Mouse (Mus musculus) forebrain, embryonic 13.5 days (tissue): ENCODE measurements around the gene Lrmda. TPM values are rescaled to one million over a fixed set of nuclear protein-coding genes. Genes with fewer than 3 reads are reported as not detected.

Source experiments
- ATAC-seq: fragments of 200-750 bp; cut with Nextera tagmentation; 2 replicates; pipeline ENCODE4 v1.8.0; 2017
- H3K27ac ChIP-seq: fragments of 300-500 bp; sonication (generic); 2 replicates; pipeline ENCODE4 v1.5.1; 2015; ENCODE audit warnings: inconsistent platforms, mild to moderate bottlenecking, moderate library complexity
- H3K27me3 ChIP-seq: fragments of 300-500 bp; sonication (generic); 2 replicates; pipeline ENCODE4 v1.6.1; 2015; ENCODE audit warnings: mild to moderate bottlenecking, inconsistent platforms
- H3K36me3 ChIP-seq: fragments of 300-500 bp; sonication (generic); 2 replicates; pipeline ENCODE4 v1.6.1; 2015; ENCODE audit warnings: mild to moderate bottlenecking, inconsistent platforms; ENCODE audit not compliant: poor library complexity, severe bottlenecking
- H3K4me1 ChIP-seq: fragments of 300-500 bp; sonication (generic); 2 replicates; pipeline ENCODE4 v1.6.1; 2015; ENCODE audit warnings: inconsistent platforms
- H3K4me2 ChIP-seq: fragments of 300-500 bp; sonication (generic); 2 replicates; pipeline ENCODE4 v1.6.1; 2015; ENCODE audit warnings: inconsistent platforms, mild to moderate bottlenecking, moderate library complexity
- H3K4me3 ChIP-seq: fragments of 300-500 bp; sonication (generic); 2 replicates; pipeline ENCODE4 v1.5.1; 2015; ENCODE audit warnings: mild to moderate bottlenecking, inconsistent platforms
- H3K9ac ChIP-seq: fragments of 300-500 bp; sonication (generic); 2 replicates; pipeline ENCODE4 v1.6.1; 2015; ENCODE audit warnings: mild to moderate bottlenecking, inconsistent platforms
- H3K9me3 ChIP-seq: fragments of 300-500 bp; sonication (generic); replicated peaks from 2 replicates; pipeline ENCODE4 v1.6.1; 2016; ENCODE audit warnings: inconsistent platforms
- WGBS: fragments of 180-500 bp; shearing (Covaris S2); methylation state at CpG from one replicate; pipeline ENCODE4 v1.1.7; 2015; 5-methylcytosine and 5-hydroxymethylcytosine counted together
- polyA plus RNA-seq: library from polyadenylated mRNA; unstranded; fragments of >200 nt; fragmentation: Nextera tagmentation; extraction: Ambion mirVana; gene quantifications from 2 replicates; pipeline ENCODE4 v1.2.1, GENCODE M21; 2015

Gene Lrmda
- polyA plus RNA-seq, 1 experiment from 2014 or later = not detected

- Histone ChIP-seq H3K9ac (no peak overlapping the region), H3K4me3 (no peak overlapping the region), H3K36me3 (no peaks in the 10 kb centered on the region), H3K4me1 (peaks cover 10% of the 10 kb centered on the region; the same call in 1 of the 2 replicates), H3K9me3 (no peaks in the 10 kb centered on the region), H3K4me2 (no peak overlapping the region), H3K27me3 (peaks cover 63% of the 10 kb centered on the region), H3K27ac (no peak overlapping the region)
- ATAC-seq = peak; percentile 69; the same call in 1 of the 2 replicates
- WGBS = 28% methylated on average over 7 of the region's 7 CpGs
Measured at GRCm38 (mm10) chr14:22425018-22425534, 405.6 kb downstream of the Lrmda start.

DNA sequence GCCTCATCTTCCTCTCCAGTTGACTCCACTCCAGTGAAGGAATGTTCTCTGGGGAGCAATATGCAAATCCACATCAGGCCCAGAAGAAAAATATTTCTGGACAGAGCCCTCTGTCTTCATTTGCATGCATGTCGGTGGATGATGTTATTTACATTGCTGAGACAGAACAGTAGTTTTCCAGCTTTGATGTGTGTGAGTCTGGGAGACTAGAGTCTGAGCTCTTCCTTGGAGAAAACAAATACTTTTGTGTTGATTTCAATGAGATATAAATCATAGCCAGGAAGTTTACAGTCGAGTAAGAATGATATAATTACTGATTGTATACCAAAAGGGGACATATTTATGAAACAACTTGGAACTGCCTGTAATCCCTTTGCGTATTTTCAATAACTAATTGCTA, 415.9 kb downstream of the Lrmda start:
- 62% methylated on average over 3 of the region's 3 CpGs for WGBS
- Histone ChIP-seq H3K36me3 (no peaks in the 10 kb centered on the region), H3K9me3 (no peaks in the 10 kb centered on the region), H3K27me3 (peaks cover 83% of the 10 kb centered on the region), H3K4me1 (peaks cover 10% of the 10 kb centered on the region), H3K27ac (no peak overlapping the region), H3K4me3 (no peak overlapping the region), H3K4me2 (no peak overlapping the region), H3K9ac (no peak overlapping the region)
- ATAC-seq = no peak

GRCm38 (mm10) chr14:22435860-22436377, 416.4 kb downstream of the Lrmda start:
- Histone ChIP-seq H3K4me2 (no peak overlapping the region), H3K9me3 (no peaks in the 10 kb centered on the region), H3K27me3 (peaks cover 79% of the 10 kb centered on the region), H3K36me3 (no peaks in the 10 kb centered on the region), H3K27ac (no peak overlapping the region), H3K4me3 (no peak overlapping the region), H3K9ac (no peak overlapping the region), H3K4me1 (peaks cover 15% of the 10 kb centered on the region)
- ATAC-seq = no peak
- 42% methylated on average over 4 of the region's 4 CpGs for WGBS

DNA sequence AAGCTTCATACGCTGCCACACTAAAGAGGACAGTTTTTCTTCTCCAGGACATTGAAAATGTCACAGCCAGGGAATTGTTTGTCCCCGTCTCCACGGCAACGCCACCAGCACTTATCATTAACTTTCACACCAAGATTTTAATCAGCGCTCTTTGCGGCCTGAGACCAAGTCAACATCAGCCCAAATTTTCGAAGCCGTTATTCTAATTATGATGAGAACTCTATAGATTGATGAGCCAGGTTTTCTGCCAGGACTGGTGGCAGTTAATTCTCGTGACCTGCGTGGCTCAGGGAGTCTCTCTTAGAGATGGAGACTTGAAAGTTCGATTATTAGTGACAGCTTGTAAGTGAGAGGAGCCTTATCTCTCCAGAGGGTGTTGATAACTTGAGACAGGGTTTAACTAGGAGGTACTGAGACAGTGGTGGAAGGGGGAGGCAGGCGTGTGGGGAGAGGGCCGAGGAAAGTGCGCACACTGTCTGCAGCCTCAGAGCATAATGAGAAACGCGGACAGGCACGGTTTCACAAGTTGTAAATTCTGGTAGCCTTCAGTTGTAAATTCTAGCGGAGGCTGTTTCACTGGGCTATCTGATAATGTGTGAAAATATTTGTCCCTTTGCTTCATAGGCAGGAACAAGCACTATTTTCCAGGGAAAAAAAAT, 421.0 kb downstream of the Lrmda start:
- Histone ChIP-seq H3K4me2 (peak overlapping the region; percentile 14), H3K9ac (no peak overlapping the region), H3K27me3 (peaks cover 78% of the 10 kb centered on the region), H3K36me3 (no peaks in the 10 kb centered on the region), H3K9me3 (no peaks in the 10 kb centered on the region), H3K27ac (no peak overlapping the region), H3K4me1 (peaks cover 38% of the 10 kb centered on the region), H3K4me3 (no peak overlapping the region)
- ATAC-seq = no peak
- WGBS = 17% methylated on average over 18 of the region's 18 CpGs

DNA sequence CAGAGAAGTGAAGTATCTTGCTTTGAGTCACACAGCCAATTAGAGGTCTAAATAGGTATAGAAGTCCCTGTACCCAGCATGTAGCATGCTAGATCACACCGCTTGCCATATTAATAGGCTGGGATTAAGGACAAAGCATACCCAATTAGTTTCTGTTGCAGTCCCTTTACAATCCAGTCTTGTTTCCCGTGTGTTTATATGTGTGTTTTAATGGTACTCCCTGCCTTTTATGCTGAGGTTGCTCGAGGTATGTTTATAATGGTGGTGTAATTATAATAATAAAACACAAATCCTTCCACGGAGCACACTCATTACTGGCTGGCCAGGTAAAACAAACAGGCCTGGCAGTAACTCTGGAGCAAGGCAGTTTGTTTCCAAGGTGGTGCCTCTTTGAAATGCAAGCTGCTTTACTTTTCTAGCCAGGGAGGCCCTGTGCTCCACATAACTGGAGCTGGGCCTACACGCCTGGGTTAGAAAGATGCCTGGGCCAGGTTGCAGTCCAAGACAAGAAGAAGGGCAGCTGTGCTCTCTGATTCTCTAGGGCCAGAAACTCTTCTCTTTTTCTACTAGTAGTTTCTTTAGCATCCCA, 422.4 kb downstream of the Lrmda start:
- Histone ChIP-seq H3K4me1 (peaks cover 38% of the 10 kb centered on the region), H3K27me3 (peaks cover 74% of the 10 kb centered on the region), H3K4me2 (no peak overlapping the region), H3K36me3 (no peaks in the 10 kb centered on the region), H3K9ac (no peak overlapping the region), H3K27ac (0 out of 2 replicates have a peak overlapping the region, but pooled peaks have one; percentile 21), H3K4me3 (no peak overlapping the region), H3K9me3 (no peaks in the 10 kb centered on the region)
- 22% methylated on average over 5 of the region's 5 CpGs for WGBS
- peak; percentile 41; the same call in 1 of the 2 replicates for ATAC-seq

DNA sequence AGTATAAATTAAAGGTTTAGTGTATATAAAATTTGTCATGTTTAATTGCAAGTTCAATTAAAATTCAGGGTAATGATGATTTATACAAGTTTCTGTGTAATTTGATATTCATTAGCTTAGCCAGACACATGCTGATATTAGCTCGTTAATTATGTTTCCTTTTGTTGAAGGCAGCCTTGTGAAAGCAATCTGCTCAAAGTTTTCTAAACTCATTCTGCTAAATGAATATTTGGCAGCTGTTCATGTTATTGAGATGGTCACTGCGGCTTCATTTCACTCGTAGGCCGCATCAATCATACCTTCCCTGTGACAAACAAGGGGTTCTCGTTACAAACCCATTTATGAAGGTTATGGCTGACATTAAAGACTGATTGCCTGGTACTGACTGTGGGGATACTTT, 423.2 kb downstream of the Lrmda start:
- WGBS = 31% methylated on average over 5 of the region's 5 CpGs
- Histone ChIP-seq H3K27ac (no peak overlapping the region), H3K9me3 (no peaks in the 10 kb centered on the region), H3K4me1 (peaks cover 38% of the 10 kb centered on the region), H3K36me3 (no peaks in the 10 kb centered on the region), H3K9ac (no peak overlapping the region), H3K27me3 (peaks cover 71% of the 10 kb centered on the region), H3K4me3 (no peak overlapping the region), H3K4me2 (no peak overlapping the region)
- no peak for ATAC-seq

DNA sequence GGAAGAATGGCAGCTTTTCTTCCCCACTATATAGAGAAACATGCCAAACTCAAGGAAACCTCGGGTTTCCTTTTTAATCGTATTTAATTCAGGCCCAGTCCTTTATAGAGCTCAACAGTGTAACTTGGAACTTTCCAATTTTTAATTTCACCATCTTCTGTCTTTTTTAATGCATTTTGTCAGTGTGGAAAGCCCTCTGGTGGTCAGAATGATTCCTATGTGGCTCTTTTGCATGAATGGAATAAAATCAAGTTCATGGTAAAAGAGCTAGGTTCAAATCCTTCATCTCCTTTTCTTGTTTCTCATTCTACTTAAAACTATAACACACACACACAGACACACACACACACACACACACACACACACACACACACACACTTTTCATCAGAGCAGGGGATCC, 425.0 kb downstream of the Lrmda start:
- no peak for ATAC-seq
- Histone ChIP-seq H3K4me2 (no peak overlapping the region), H3K27ac (no peak overlapping the region), H3K36me3 (no peaks in the 10 kb centered on the region), H3K9me3 (no peaks in the 10 kb centered on the region), H3K4me1 (peaks cover 37% of the 10 kb centered on the region), H3K27me3 (peaks cover 61% of the 10 kb centered on the region), H3K4me3 (no peak overlapping the region), H3K9ac (no peak overlapping the region)
- WGBS = 77% methylated on average over 2 of the region's 2 CpGs

DNA sequence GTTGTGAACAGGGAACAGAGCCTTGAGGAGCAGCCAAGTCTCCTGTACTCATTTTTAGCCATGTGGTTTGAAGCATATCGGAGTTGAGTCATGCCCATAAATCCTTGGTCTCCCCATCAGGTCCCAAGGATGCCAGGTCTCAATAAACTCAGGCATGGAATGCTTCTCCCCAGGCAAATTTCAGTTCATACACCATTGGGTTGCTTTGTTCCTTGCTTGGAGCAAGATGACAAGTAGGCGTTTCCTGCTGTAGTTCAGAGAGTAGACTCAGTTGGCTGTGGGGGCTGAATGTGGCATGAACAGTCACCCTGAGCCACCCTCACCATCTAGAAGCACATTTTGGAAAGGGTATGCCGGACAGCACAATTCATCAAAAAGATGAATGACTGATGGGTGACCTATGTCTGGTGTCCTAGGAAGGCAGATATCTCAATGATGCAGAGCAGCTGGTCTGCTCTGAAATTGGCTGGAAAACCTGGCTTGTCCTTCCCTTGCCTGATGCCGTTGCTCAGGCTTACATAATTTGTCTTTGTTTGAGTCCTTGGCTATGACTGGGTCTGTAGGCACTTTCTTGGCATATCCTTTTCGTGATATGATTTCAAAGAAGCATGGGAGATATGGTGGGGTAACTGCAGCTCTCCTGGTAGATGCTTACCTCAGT, 425.8 kb downstream of the Lrmda start:
- ATAC-seq = no peak
- WGBS = 90% methylated on average over 5 of the region's 5 CpGs

DNA sequence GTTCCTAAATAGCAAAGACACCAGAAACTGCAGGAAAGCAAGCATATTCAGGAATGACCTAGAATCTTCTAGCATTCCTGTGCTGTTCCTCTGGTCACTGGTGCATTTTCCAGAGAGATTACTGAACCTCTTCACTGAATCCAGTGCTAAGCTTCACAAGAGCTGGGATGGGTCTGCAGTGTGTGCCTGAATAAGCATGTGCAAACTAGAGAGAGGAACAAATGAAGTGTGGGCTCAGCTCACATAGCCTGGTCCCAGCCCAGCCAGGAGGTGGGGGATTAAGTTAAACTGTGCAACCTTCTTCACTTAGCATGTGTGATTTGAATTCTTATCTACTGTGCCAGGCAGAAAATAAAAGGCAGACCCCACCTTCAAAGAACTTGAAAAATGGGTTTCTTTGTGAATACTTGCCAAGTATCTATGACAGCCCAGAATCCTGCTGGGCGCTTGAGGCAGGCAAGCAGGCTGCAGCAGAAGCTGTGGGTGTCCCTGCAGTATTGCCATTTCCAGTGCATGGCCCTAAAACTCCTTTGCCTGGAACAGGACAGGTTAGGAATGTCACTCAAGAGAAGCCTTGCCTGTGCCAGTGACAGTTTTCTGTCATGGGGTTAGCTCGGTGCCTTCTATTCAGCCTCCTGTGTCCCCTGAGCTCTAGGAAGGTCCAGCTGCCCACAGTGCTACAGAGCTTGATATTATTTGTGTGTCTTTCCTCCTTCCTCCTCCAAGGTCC, 426.5 kb downstream of the Lrmda start:
- H3K27me3 ChIP-seq = peaks cover 64% of the 10 kb centered on the region
- H3K4me3 ChIP-seq = no peak overlapping the region
- 86% methylated on average over 2 of the region's 2 CpGs for WGBS
- no peaks in the 10 kb centered on the region for H3K36me3 ChIP-seq
- no peaks in the 10 kb centered on the region for H3K9me3 ChIP-seq
- ATAC-seq = no peak
- H3K4me1 ChIP-seq = peaks cover 23% of the 10 kb centered on the region
- H3K4me2 ChIP-seq = no peak overlapping the region
- no peak overlapping the region for H3K27ac ChIP-seq
- no peak overlapping the region for H3K9ac ChIP-seq

More for the DNA sequence above, 425.8 kb downstream of the Lrmda start:
- Histone ChIP-seq H3K27ac (no peak overlapping the region), H3K4me1 (peaks cover 30% of the 10 kb centered on the region), H3K9me3 (no peaks in the 10 kb centered on the region), H3K27me3 (peaks cover 58% of the 10 kb centered on the region), H3K4me2 (no peak overlapping the region), H3K9ac (no peak overlapping the region), H3K36me3 (no peaks in the 10 kb centered on the region), H3K4me3 (no peak overlapping the region)

- Histone ChIP-seq H3K9me3 (no peaks in the 10 kb centered on the region), H3K4me2 (no peak overlapping the region), H3K27me3 (peaks cover 48% of the 10 kb centered on the region), H3K4me3 (no peak overlapping the region), H3K27ac (no peak overlapping the region), H3K4me1 (peaks cover 5% of the 10 kb centered on the region; the same call in 1 of the 2 replicates), H3K9ac (no peak overlapping the region), H3K36me3 (no peaks in the 10 kb centered on the region)
- 72% methylated on average over 4 of the region's 4 CpGs for WGBS
- ATAC-seq = no peak
Measured at GRCm38 (mm10) chr14:22451603-22452002, 432.1 kb downstream of the Lrmda start.

- no peak overlapping the region for H3K4me2 ChIP-seq
- H3K27ac ChIP-seq = no peak overlapping the region
- no peaks in the 10 kb centered on the region for H3K4me1 ChIP-seq
- H3K9me3 ChIP-seq = no peaks in the 10 kb centered on the region
- H3K4me3 ChIP-seq = no peak overlapping the region
- ATAC-seq = no peak
- 85% methylated on average over 1 of the region's 1 CpGs for WGBS
- H3K36me3 ChIP-seq = no peaks in the 10 kb centered on the region
- H3K9ac ChIP-seq = no peak overlapping the region
- H3K27me3 ChIP-seq = no peaks in the 10 kb centered on the region
Measured at GRCm38 (mm10) chr14:22464314-22464713, 444.8 kb downstream of the Lrmda start.
